Mouse (Mus musculus): Measurements from ENCODE around the gene Spns2. TPM values are rescaled to one million over a fixed set of nuclear protein-coding genes. Genes with fewer than 3 reads are reported as not detected.

Gene Spns2
- polyA plus RNA-seq, 2 experiments = 3.8 to 8.6 TPM

GRCm38 (mm10) chr11:72484549-72484948 lies 5.2 kb downstream of the Spns2 start:
- no peak overlapping the region for H3K27ac ChIP-seq
- H3K9ac ChIP-seq (replicated peaks) = no peak overlapping the region
- H3K4me1 ChIP-seq (replicated peaks; ENCODE audit: control insufficient read depth in 2 of 2, insufficient read depth in 2 of 2, low read length in 1 of 2) = peaks cover 22 to 60% of the 10 kb centered on the region in 2 experiments
- DNase-seq (ENCODE audit: low read depth in 3 of 3, low spot score in 3 of 3) = no peak
- WGBS (ENCODE audit: insufficient replicate concordance) = 6% methylated on average over 6 of the region's 6 CpGs
- no peaks in the 10 kb centered on the region for H3K36me3 ChIP-seq (replicated peaks; ENCODE audit: control insufficient read depth, insufficient read depth, low read depth)
- H3K4me3 ChIP-seq (ENCODE audit: insufficient read depth in 1 of 2, low read depth in 2 of 2, low read length in 2 of 2) = no peak overlapping the region
- no peak for ATAC-seq (ENCODE audit: insufficient read depth)
- no peak overlapping the region for H3K4me2 ChIP-seq (ENCODE audit: low read depth)
- no peaks in the 10 kb centered on the region for H3K9me3 ChIP-seq (ENCODE audit: control insufficient read depth, low read length)
- no peaks in the 10 kb centered on the region for H3K27me3 ChIP-seq (ENCODE audit: control insufficient read depth, insufficient read depth, low read length)
- TF ChIP-seq EP300 (IDR thresholded peaks at IDR 0.05; ENCODE audit: low read depth) (no peak), CTCF (IDR thresholded peaks at IDR 0.05; ENCODE audit: low read depth) (no peak)

GRCm38 (mm10) chr11:72481952-72482351 lies 7.8 kb downstream of the Spns2 start:
- Histone ChIP-seq H3K27ac (peak overlapping the region; percentile 29), H3K4me3 (ENCODE audit: insufficient read depth in 1 of 2, low read depth in 2 of 2, low read length in 2 of 2) (no peak overlapping the region), H3K4me1 (replicated peaks; ENCODE audit: control insufficient read depth in 2 of 2, insufficient read depth in 2 of 2, low read length in 1 of 2) (peaks cover 26 to 68% of the 10 kb centered on the region in 2 experiments), H3K27me3 (ENCODE audit: control insufficient read depth, insufficient read depth, low read length) (no peaks in the 10 kb centered on the region), H3K9me3 (ENCODE audit: control insufficient read depth, low read length) (no peaks in the 10 kb centered on the region), H3K9ac (replicated peaks) (peak overlapping the region; percentile 15; the same call in 1 of the 2 replicates), H3K36me3 (replicated peaks; ENCODE audit: control insufficient read depth, insufficient read depth, low read depth) (no peaks in the 10 kb centered on the region), H3K4me2 (ENCODE audit: low read depth) (peak overlapping the region; percentile 34)
- TF ChIP-seq CTCF (IDR thresholded peaks at IDR 0.05; ENCODE audit: low read depth) = no peak
- TF ChIP-seq EP300 (IDR thresholded peaks at IDR 0.05; ENCODE audit: low read depth) = peak; percentile 43
- ATAC-seq (ENCODE audit: insufficient read depth) = peak; percentile 87
- DNase-seq (ENCODE audit: low read depth in 3 of 3, low spot score in 3 of 3) = peak in 2 of 3 experiments; percentile 53 to 54
- 2% methylated on average over 4 of the region's 4 CpGs for WGBS (ENCODE audit: insufficient replicate concordance)

- no peak overlapping the region; the same call in 1 of the 2 replicates for H3K9ac ChIP-seq (replicated peaks)
- no peak for ATAC-seq (ENCODE audit: insufficient read depth)
- peaks cover 32 to 68% of the 10 kb centered on the region in 2 experiments for H3K4me1 ChIP-seq (replicated peaks; ENCODE audit: control insufficient read depth in 2 of 2, insufficient read depth in 2 of 2, low read length in 1 of 2)
- H3K36me3 ChIP-seq (replicated peaks; ENCODE audit: control insufficient read depth, insufficient read depth, low read depth) = no peaks in the 10 kb centered on the region
- WGBS (ENCODE audit: insufficient replicate concordance) = 21% methylated on average over 5 of the region's 5 CpGs
- no peak for DNase-seq (ENCODE audit: low read depth in 3 of 3, low spot score in 3 of 3)
- no peaks in the 10 kb centered on the region for H3K9me3 ChIP-seq (ENCODE audit: control insufficient read depth, low read length)
- H3K4me2 ChIP-seq (ENCODE audit: low read depth) = peak overlapping the region; percentile 34
- peak overlapping the region; percentile 29 for H3K27ac ChIP-seq
- H3K4me3 ChIP-seq (ENCODE audit: insufficient read depth in 1 of 2, low read depth in 2 of 2, low read length in 2 of 2) = no peak overlapping the region
- H3K27me3 ChIP-seq (ENCODE audit: control insufficient read depth, insufficient read depth, low read length) = no peaks in the 10 kb centered on the region
- TF ChIP-seq EP300 (IDR thresholded peaks at IDR 0.05; ENCODE audit: low read depth) (no peak), CTCF (IDR thresholded peaks at IDR 0.05; ENCODE audit: low read depth) (no peak)
Measured at GRCm38 (mm10) chr11:72481313-72481712, 8.4 kb downstream of the Spns2 start.

- peaks cover 39 to 80% of the 10 kb centered on the region in 2 experiments for H3K4me1 ChIP-seq (replicated peaks; ENCODE audit: control insufficient read depth in 2 of 2, insufficient read depth in 2 of 2, low read length in 1 of 2)
- H3K4me2 ChIP-seq (ENCODE audit: low read depth) = no peak overlapping the region
- H3K4me3 ChIP-seq (ENCODE audit: insufficient read depth in 1 of 2, low read depth in 2 of 2, low read length in 2 of 2) = no peak overlapping the region
- 25% methylated on average over 2 of the region's 2 CpGs for WGBS (ENCODE audit: insufficient replicate concordance)
- no peaks in the 10 kb centered on the region for H3K27me3 ChIP-seq (ENCODE audit: control insufficient read depth, insufficient read depth, low read length)
- H3K9ac ChIP-seq (replicated peaks) = no peak overlapping the region
- H3K36me3 ChIP-seq (replicated peaks; ENCODE audit: control insufficient read depth, insufficient read depth, low read depth) = no peaks in the 10 kb centered on the region
- TF ChIP-seq CTCF (IDR thresholded peaks at IDR 0.05; ENCODE audit: low read depth) = no peak
- no peak for TF ChIP-seq EP300 (IDR thresholded peaks at IDR 0.05; ENCODE audit: low read depth)
- no peaks in the 10 kb centered on the region for H3K9me3 ChIP-seq (ENCODE audit: control insufficient read depth, low read length)
- ATAC-seq (ENCODE audit: insufficient read depth) (no peak), DNase-seq (ENCODE audit: low read depth in 3 of 3, low spot score in 3 of 3) (no peak)
- H3K27ac ChIP-seq = no peak overlapping the region
Measured at GRCm38 (mm10) chr11:72479499-72479898, 10.2 kb downstream of the Spns2 start.

GRCm38 (mm10) chr11:72478228-72478627 lies 11.5 kb downstream of the Spns2 start:
- no peak for ATAC-seq (ENCODE audit: insufficient read depth)
- WGBS (ENCODE audit: insufficient replicate concordance) = 44% methylated on average over 6 of the region's 6 CpGs
- Histone ChIP-seq H3K4me1 (replicated peaks; ENCODE audit: control insufficient read depth in 2 of 2, insufficient read depth in 2 of 2, low read length in 1 of 2) (peaks cover 39 to 82% of the 10 kb centered on the region in 2 experiments), H3K4me2 (ENCODE audit: low read depth) (no peak overlapping the region), H3K27ac (no peak overlapping the region), H3K36me3 (replicated peaks; ENCODE audit: control insufficient read depth, insufficient read depth, low read depth) (no peaks in the 10 kb centered on the region), H3K27me3 (ENCODE audit: control insufficient read depth, insufficient read depth, low read length) (no peaks in the 10 kb centered on the region), H3K9ac (replicated peaks) (no peak overlapping the region), H3K4me3 (ENCODE audit: insufficient read depth in 1 of 2, low read depth in 2 of 2, low read length in 2 of 2) (no peak overlapping the region), H3K9me3 (ENCODE audit: control insufficient read depth, low read length) (no peaks in the 10 kb centered on the region)
- no peak for DNase-seq (ENCODE audit: low read depth in 3 of 3, low spot score in 3 of 3)
- TF ChIP-seq CTCF (IDR thresholded peaks at IDR 0.05; ENCODE audit: low read depth) (no peak), EP300 (IDR thresholded peaks at IDR 0.05; ENCODE audit: low read depth) (no peak)

Measured in liver, embryonic 14.5 days (tissue).